8 mouse cellular contexts compared by ENCODE assay signal in the genomic region with DNA sequence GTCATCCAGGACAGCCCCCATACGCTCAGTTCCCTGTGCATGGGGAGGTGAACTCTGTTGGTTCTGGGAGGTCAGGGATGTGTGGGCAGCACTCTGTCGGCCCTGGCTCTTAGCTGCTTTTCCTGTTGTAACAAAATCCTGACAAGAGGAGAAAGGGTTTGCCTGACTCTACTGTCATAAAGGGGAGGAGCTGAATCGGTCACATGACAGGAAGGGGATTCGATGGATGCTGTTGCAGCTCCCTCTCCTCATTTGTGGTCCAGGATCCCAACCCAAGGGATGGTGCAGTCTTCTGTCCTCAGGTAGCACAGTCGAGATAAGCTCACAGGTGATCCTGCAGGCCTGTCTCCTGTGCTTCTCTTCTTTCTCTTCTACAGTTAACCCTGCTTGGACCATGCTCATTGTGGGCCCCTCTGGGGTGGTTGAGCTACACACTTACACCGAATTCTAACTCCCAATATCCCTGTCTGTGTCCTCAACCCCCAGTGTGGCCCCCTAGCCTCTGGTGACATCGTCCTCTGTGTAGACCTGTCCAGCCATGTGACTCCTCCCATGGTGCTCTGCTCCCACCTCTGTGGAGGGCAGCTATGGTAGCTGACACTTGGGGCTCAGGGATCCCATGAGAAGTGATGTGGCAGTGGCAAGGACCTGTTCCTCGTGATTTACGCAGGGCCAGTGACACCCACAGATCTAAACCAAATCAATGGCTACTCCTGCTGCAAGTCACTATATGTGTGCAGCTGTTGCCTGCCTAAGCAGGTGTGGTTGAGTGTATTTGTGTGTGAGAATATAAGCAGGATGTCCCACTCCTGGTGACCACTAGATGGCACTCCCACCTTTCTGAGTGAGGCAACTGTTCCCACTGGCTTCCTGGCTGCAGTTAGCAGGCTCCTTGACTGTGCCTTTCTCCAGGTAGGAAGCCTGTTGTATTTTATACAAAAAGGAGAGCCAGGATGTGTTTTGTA. TPM values are rescaled to one million over a fixed set of nuclear protein-coding genes. Genes with fewer than 3 reads are reported as not detected.
DNase-seq lines count a peak whose midpoint lies in the region; ATAC-seq lines count a peak whose summit lies in the region.

No protein-coding gene starts in this region.

- no peak overlapping the region for H3K4me2 ChIP-seq in midbrain, embryonic 12.5 days (replicated peaks)

- no peak overlapping the region for H3K4me3 ChIP-seq in midbrain, embryonic 12.5 days

- H3K27ac ChIP-seq in midbrain, embryonic 12.5 days (replicated peaks), result no peak overlapping the region

- 73% methylated on average over 9 of the region's 9 CpGs for whole genome bisulfite sequencing in midbrain, embryonic 12.5 days

- peak; percentile 59 for ATAC-seq in midbrain, embryonic 12.5 days (ENCODE audit: low FRiP score, low read depth)

- peaks cover 83% of the 10 kb centered on the region for H3K36me3 ChIP-seq in midbrain, embryonic 12.5 days

- H3K9me3 ChIP-seq in midbrain, embryonic 12.5 days, result no peaks in the 10 kb centered on the region

- no peak overlapping the region for H3K9ac ChIP-seq in midbrain, embryonic 12.5 days (replicated peaks)

- H3K4me1 ChIP-seq in midbrain, embryonic 12.5 days, result 0 out of 2 replicates have a peak, but pooled peaks cover 5% of the 10 kb centered on the region

- intact Hi-C loops in left cerebral cortex, postnatal 4 days (cut with DNase I), result loop anchor here (5.0 kb wide), 1 partner anchor 200 kb away; no protein-coding TSS in a partner anchor

- H3K27me3 ChIP-seq in midbrain, embryonic 12.5 days, result no peaks in the 10 kb centered on the region

- DNase-seq in 3T3-L1 (ENCODE audit: low read depth, low spot score), result peak; percentile 91
- peak; percentile 74 to 91 for DNase-seq in adrenal gland, adult (ENCODE audit: inconsistent age in 2 of 2, low spot score in 1 of 2)
- DNase-seq in embryo, embryonic 10 days (ENCODE audit: low spot score), result peak; percentile 90
- peak; percentile 49 for DNase-seq in gastrocnemius, postnatal 25 days
- DNase-seq in kidney, adult 18-20 months, result peak; percentile 73
- DNase-seq in left cerebral cortex, postnatal 4 days, result peak; percentile 77
- peak; percentile 60 for DNase-seq in right cerebral cortex, postnatal 4 days

RNA-seq across cellular contexts. Expression of gene Kdm4b, which starts 31.3 kb away (rescaled TPM):
- total RNA-seq in gastrocnemius, postnatal 25 days (2021), result 10 to 100 TPM; 21.5 to 22.6 TPM
- total RNA-seq in left cerebral cortex, postnatal 4 days (2021), result 100 to 1,000 TPM; 111 to 112 TPM
- polyA plus RNA-seq in midbrain, embryonic 12.5 days (2016; fragmentation: Nextera tagmentation; extraction: Ambion mirVana), result 75.1 and 80.4 TPM in 2 replicates

RNA-seq across cellular contexts. Expression of gene Uhrf1, which starts 54.1 kb away (rescaled TPM):
- total RNA-seq in gastrocnemius, postnatal 25 days (2021), result 1 to 10 TPM; 2.6 to 2.7 TPM
- 10 to 100 TPM; 12.3 to 16.2 TPM for total RNA-seq in left cerebral cortex, postnatal 4 days (2021)
- polyA plus RNA-seq in midbrain, embryonic 12.5 days (2016; fragmentation: Nextera tagmentation; extraction: Ambion mirVana), result 161 and 166 TPM in 2 replicates

RNA-seq across cellular contexts. Expression of gene Arrdc5, which starts 57.1 kb away (rescaled TPM):
- not detected for total RNA-seq in gastrocnemius, postnatal 25 days (2021)
- total RNA-seq in left cerebral cortex, postnatal 4 days (2021), result not detected
- not detected in 2 replicates for polyA plus RNA-seq in midbrain, embryonic 12.5 days (2016; fragmentation: Nextera tagmentation; extraction: Ambion mirVana)

Comparison
In these comparisons a context has a peak if more than half of its experiments do, and no peak if none do; other contexts are left out.
1. RNA of gene Kdm4b, which starts 31.3 kb away (total RNA-seq): 111 to 112 TPM in left cerebral cortex, postnatal 4 days; 21.5 to 22.6 TPM in gastrocnemius, postnatal 25 days; every median in the first group is over 4 times any median in the second.
2. Peak in every context shown above with its lines, with median percentiles within 50 percentile points of each other: DNase-seq.